In the genomic region with DNA sequence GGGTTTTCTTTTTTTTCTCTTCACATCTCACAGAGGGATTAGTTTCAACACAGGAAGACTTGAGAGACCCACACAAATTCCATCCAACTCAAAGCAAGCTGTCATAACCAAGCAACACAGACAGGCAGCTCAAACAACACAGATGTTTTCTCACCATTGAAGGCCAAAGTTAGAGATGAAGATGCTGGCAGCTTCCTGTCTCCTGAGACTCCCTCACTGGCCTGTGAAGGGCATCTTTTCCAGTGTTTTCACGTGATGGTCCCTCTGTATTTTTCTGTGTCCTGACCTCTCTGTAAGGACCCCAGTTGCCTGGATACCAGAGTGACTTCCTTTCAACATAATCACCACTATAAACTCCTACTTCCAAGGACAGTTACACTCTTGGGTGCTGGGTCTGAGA, we compare ENCODE assay signal across 16 mouse cellular contexts.
DNase-seq lines count a peak whose midpoint lies in the region; ATAC-seq lines count a peak whose summit lies in the region.
"Had no signal": no experiment of that assay in that cellular context is flagged by ENCODE, and none has a peak within 500 bp of the region (broad histone marks: within the 10 kb centered on the region; RNA-seq: fewer than 3 reads in every experiment).

No protein-coding gene starts in this region.

- H3K9me3 ChIP-seq in heart, embryonic 12.5 days (replicated peaks): no peaks in the 10 kb centered on the region
- no peaks in the 10 kb centered on the region for H3K9me3 ChIP-seq in neural tube, embryonic 13.5 days
- H3K9me3 ChIP-seq: embryonic facial prominence, embryonic 13.5 days; forebrain, embryonic 13.5 days; midbrain, embryonic 12.5 days had no signal

- no peak overlapping the region for H3K4me3 ChIP-seq in heart, embryonic 12.5 days
- H3K4me3 ChIP-seq in neural tube, embryonic 13.5 days: no peak overlapping the region
- H3K4me3 ChIP-seq: embryonic facial prominence, embryonic 13.5 days; forebrain, embryonic 13.5 days; midbrain, embryonic 12.5 days had no signal

- ATAC-seq in heart, embryonic 12.5 days (ENCODE audit: insufficient number of reproducible peaks, low FRiP score): no peak
- ATAC-seq in neural tube, embryonic 13.5 days (ENCODE audit: low read depth): no peak
- ATAC-seq: forebrain, embryonic 13.5 days had no signal

- no peaks in the 10 kb centered on the region for H3K27me3 ChIP-seq in heart, embryonic 12.5 days (replicated peaks)
- no peaks in the 10 kb centered on the region for H3K27me3 ChIP-seq in neural tube, embryonic 13.5 days
- H3K27me3 ChIP-seq: embryonic facial prominence, embryonic 13.5 days; forebrain, embryonic 13.5 days; midbrain, embryonic 12.5 days had no signal

- intact Hi-C loops in heart, postnatal 25 days (cut with DNase I): loop anchor here (5.0 kb wide), 1 partner anchor 128 kb away; no protein-coding TSS in a partner anchor

- no peak overlapping the region for H3K4me2 ChIP-seq in heart, embryonic 12.5 days
- no peak overlapping the region for H3K4me2 ChIP-seq in neural tube, embryonic 13.5 days
- H3K4me2 ChIP-seq: embryonic facial prominence, embryonic 13.5 days; forebrain, embryonic 13.5 days; midbrain, embryonic 12.5 days had no signal

- H3K27ac ChIP-seq in heart, embryonic 12.5 days (ENCODE audit: poor library complexity, severe bottlenecking): no peak overlapping the region
- H3K27ac ChIP-seq in neural tube, embryonic 13.5 days (replicated peaks): peak overlapping the region; percentile 74
- H3K27ac ChIP-seq: embryonic facial prominence, embryonic 13.5 days; liver, embryonic 14.5 days; midbrain, embryonic 12.5 days had no signal

- peak; percentile 59 to 73 for DNase-seq in heart, adult 18-20 months
- no peak for DNase-seq in neural tube, embryonic 10.5 days (ENCODE audit: extremely low spot score, low spot score)
- peak; percentile 33 for DNase-seq in heart, postnatal 25 days (ENCODE audit: low spot score)
- DNase-seq in liver: no peak
- no peak for DNase-seq in adipocyte (ENCODE audit: low spot score)
- no peak for DNase-seq in spleen, postnatal 4 days (ENCODE audit: low spot score in 2 of 2)
- DNase-seq: adrenal gland, postnatal 10 days; layer of hippocampus, adult 9-11 months; right cerebral cortex, adult 18-20 months had no signal

- H3K4me1 ChIP-seq in heart, embryonic 12.5 days (replicated peaks): 0 out of 2 replicates have a peak, but pooled peaks cover 6% of the 10 kb centered on the region
- peaks cover 30% of the 10 kb centered on the region for H3K4me1 ChIP-seq in neural tube, embryonic 13.5 days (replicated peaks)
- H3K4me1 ChIP-seq: embryonic facial prominence, embryonic 13.5 days had no signal

- WGBS in heart, embryonic 12.5 days: 50% methylated on average over 1 of the region's 1 CpGs
- 21% methylated on average over 1 of the region's 1 CpGs for WGBS in neural tube, embryonic 13.5 days

- no peak overlapping the region for H3K9ac ChIP-seq in heart, embryonic 12.5 days
- H3K9ac ChIP-seq in neural tube, embryonic 13.5 days: no peak overlapping the region
- H3K9ac ChIP-seq: embryonic facial prominence, embryonic 13.5 days; forebrain, embryonic 13.5 days; liver, embryonic 14.5 days; midbrain, embryonic 12.5 days had no signal

- H3K36me3 ChIP-seq in heart, embryonic 12.5 days: no peaks in the 10 kb centered on the region
- no peaks in the 10 kb centered on the region for H3K36me3 ChIP-seq in neural tube, embryonic 13.5 days
- H3K36me3 ChIP-seq: embryonic facial prominence, embryonic 13.5 days; G1E; midbrain, embryonic 12.5 days had no signal

Comparison
In these comparisons a context has a peak if more than half of its experiments do, and no peak if none do; other contexts are left out.
1. DNase-seq: peak in heart, adult 18-20 months (2 of 2) and heart, postnatal 25 days (single experiment); none in neural tube, embryonic 10.5 days (single experiment), liver (single experiment), adipocyte (single experiment) and spleen, postnatal 4 days (0 of 2).